Mouse (Mus musculus) heart, adult 2 months (tissue): Measurements from ENCODE around the gene Dtnb.

Experiments
- CTCF ChIP-seq: fragments of 200-600 bp; IDR thresholded peaks from 2 replicates; pipeline ENCODE4 v1.8.1; 2022; ENCODE audit warnings: antibody characterized with exemption, mild to moderate bottlenecking, moderate library complexity
- POLR2A ChIP-seq: fragments of 200-500 bp; IDR thresholded peaks from 2 replicates; pipeline ENCODE4 v1.6.1; 2011; ENCODE audit warnings: mild to moderate bottlenecking, low read depth, low read length, control low read depth; ENCODE audit not compliant: insufficient read depth

GRCm38 (mm10) chr12:3770546-3770945 lies 198.4 kb downstream of the Dtnb start:
- no peak for TF ChIP-seq CTCF
- no peak for TF ChIP-seq POLR2A
